Mouse (Mus musculus): ENCODE measurements at regions not wholly inside any gene's neighbourhood (a gene's known extent, or its start where the extent isn't known, plus 50 kb on each side); places are given as distances from the start of the nearest gene placed in this dataset.

- TF ChIP-seq CTCF (IDR thresholded peaks at IDR 0.05; ENCODE audit: extremely low read depth, insufficient read depth, insufficient read length, insufficient replicate concordance) (no peak), POLR2A (IDR thresholded peaks at IDR 0.05; ENCODE audit: low read depth, low read length) (no peak)
Observed at GRCm38 (mm10) chr1:57606060-57606683, 167.8 kb upstream of the Spats2l start.

All from spleen, adult 2 months (tissue).